ENCODE assay signal across 9 mouse cellular contexts in the genomic region with DNA sequence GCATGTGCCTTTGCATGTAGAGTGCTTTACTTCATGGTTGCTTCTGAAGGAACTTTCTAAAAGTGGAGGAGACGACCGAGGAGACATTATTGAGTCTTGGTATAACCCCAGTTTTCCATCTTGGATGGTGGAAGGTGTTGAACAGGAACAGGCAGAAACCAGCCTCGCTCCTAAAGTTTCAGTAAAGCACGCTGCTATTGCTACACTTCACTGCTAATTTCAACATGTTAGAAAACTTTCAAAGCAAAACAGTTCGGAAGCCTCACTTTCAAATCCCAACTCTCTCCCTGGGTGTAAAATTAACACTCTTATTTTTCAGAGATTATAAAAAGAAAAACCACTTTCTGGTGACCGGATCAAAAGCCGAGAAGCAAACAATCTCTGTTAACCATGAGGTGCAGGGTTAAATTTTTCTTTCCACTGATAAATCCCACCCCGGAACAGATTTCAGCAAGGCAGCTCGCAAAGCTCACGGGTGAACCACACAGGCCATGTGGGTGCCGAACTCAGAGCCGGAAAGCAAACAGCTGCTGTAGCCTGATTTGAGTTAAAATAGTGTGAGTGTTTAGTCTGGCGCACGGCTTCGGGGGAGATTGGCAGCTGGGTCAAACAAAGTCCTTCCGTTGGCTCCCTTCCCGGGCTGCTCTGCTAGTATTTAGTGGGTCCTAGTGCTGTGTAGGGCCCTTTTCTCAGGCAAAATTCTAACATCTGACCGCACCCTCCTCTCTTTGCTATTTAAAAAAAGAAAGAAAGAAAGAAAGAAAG.
DNase-seq lines count a peak whose midpoint lies in the region; TF ChIP-seq lines count a peak whose summit lies in the region.
"Had no signal": no experiment of that assay in that cellular context is flagged by ENCODE, and none has a peak within 500 bp of the region (broad histone marks: within the 10 kb centered on the region; RNA-seq: fewer than 3 reads in every experiment).

No protein-coding gene starts in this region.

- H3K79me3 ChIP-seq in C2C12 (ENCODE audit: low read depth), result peaks cover 2% of the 10 kb centered on the region

- H3K27ac ChIP-seq in hindbrain, embryonic 10.5 days, result peak overlapping the region; percentile 60; the same call in 1 of the 2 replicates

- DNase-seq in cerebellum, postnatal 14 days, result peak; percentile 74 to 83
- peak; percentile 73 to 76 for DNase-seq in frontal cortex, postnatal 14 days (ENCODE audit: low spot score in 2 of 2)
- peak; percentile 49 for DNase-seq in hindbrain, embryonic 10.5 days (ENCODE audit: low spot score)
- DNase-seq in layer of hippocampus, adult 9-10 months (ENCODE audit: low spot score), result peak; percentile 65
- DNase-seq in lung, adult 18-20 months, result peak; percentile 84 to 87
- DNase-seq in ovary, adult 18-20 months (ENCODE audit: low spot score), result peak; percentile 81
- peak; percentile 17 for DNase-seq in thymus, postnatal 4 days

- TF ChIP-seq CTCF in C2C12 (IDR thresholded peaks at IDR 0.05; ENCODE audit: control insufficient read depth, insufficient read depth, insufficient read length), result no peak

- no peak overlapping the region for H3ac ChIP-seq in C2C12 (ENCODE audit: control insufficient read depth, insufficient read length, low read depth)

- no peaks in the 10 kb centered on the region for H3K79me2 ChIP-seq in C2C12 (ENCODE audit: control insufficient read depth, insufficient read depth)

- no peaks in the 10 kb centered on the region for H3K9me3 ChIP-seq in hindbrain, embryonic 10.5 days

- peak overlapping the region; percentile 22 for H3K4me3 ChIP-seq in C2C12 (ENCODE audit: insufficient read depth, poor library complexity, severe bottlenecking)
- H3K4me3 ChIP-seq in hindbrain, embryonic 10.5 days, result no peak overlapping the region

- no peaks in the 10 kb centered on the region for H3K27me3 ChIP-seq in C2C12 (ENCODE audit: control insufficient read depth, insufficient read depth, insufficient read length)
- no peaks in the 10 kb centered on the region for H3K27me3 ChIP-seq in hindbrain, embryonic 10.5 days (ENCODE audit: insufficient read depth, poor library complexity, severe bottlenecking)
- H3K27me3 ChIP-seq: CH12.LX had no signal

- H3K36me3 ChIP-seq in C2C12 (ENCODE audit: control insufficient read depth, insufficient read depth), result no peaks in the 10 kb centered on the region
- peaks cover 4% of the 10 kb centered on the region; the same call in 1 of the 2 replicates for H3K36me3 ChIP-seq in hindbrain, embryonic 10.5 days

- WGBS in hindbrain, embryonic 10.5 days, result 55% methylated on average over 18 of the region's 18 CpGs

- H3K4me1 ChIP-seq in hindbrain, embryonic 10.5 days (replicated peaks), result peaks cover 16% of the 10 kb centered on the region

TF ChIP-seq in C2C12, 6 proteins besides CTCF, POLR2A, EP300 and RAD21:
- no peak for TF ChIP-seq MYOG (IDR thresholded peaks at IDR 0.05; ENCODE audit: control insufficient read depth, extremely low read depth, insufficient read length)
- TF ChIP-seq MYOD1 (IDR thresholded peaks at IDR 0.05; ENCODE audit: control insufficient read depth, insufficient read length, low read depth), result peak; percentile 36

Comparison
In these comparisons a context has a peak if more than half of its experiments do, and no peak if none do; other contexts are left out.
1. DNase-seq: peak in every context shown above with its lines; median percentile 86 in lung, adult 18-20 months; 81 in ovary, adult 18-20 months; 78 in cerebellum, postnatal 14 days; 74 in frontal cortex, postnatal 14 days; 65 in layer of hippocampus, adult 9-10 months; 49 in hindbrain, embryonic 10.5 days; 17 in thymus, postnatal 4 days.